Mouse (Mus musculus) forebrain, embryonic 10.5 days (tissue): ENCODE measurements around the gene Glyr1. TPM values are rescaled to one million over a fixed set of nuclear protein-coding genes. Genes with fewer than 3 reads are reported as not detected.

Experiments
- DNase-seq: peaks from one replicate; pipeline ENCODE4 v3.0.0-alpha.2; 2017; ENCODE audit warnings: low spot score; ENCODE audit errors: extremely low spot score
- H3K27ac ChIP-seq: fragments of 300-500 bp; sonication (generic); 2 replicates; pipeline ENCODE4 v1.5.1; 2016; ENCODE audit warnings: mild to moderate bottlenecking
- H3K27me3 ChIP-seq: fragments of 300-500 bp; sonication (generic); 2 replicates; pipeline ENCODE4 v1.6.1; 2016; ENCODE audit warnings: mild to moderate bottlenecking; ENCODE audit not compliant: poor library complexity, severe bottlenecking
- H3K36me3 ChIP-seq: fragments of 300-500 bp; sonication (generic); replicated peaks from 2 replicates; pipeline ENCODE4 v1.6.1; 2016; ENCODE audit warnings: mild to moderate bottlenecking, moderate library complexity
- H3K4me1 ChIP-seq: fragments of 300-500 bp; sonication (generic); 2 replicates; pipeline ENCODE4 v1.6.1; 2016
- H3K4me3 ChIP-seq: fragments of 300-500 bp; sonication (generic); 2 replicates; pipeline ENCODE4 v1.5.1; 2016; ENCODE audit warnings: mild to moderate bottlenecking, moderate library complexity
- H3K9me3 ChIP-seq: fragments of 300-500 bp; sonication (generic); 2 replicates; pipeline ENCODE4 v1.6.1; 2016; ENCODE audit warnings: mild to moderate bottlenecking, moderate library complexity
- WGBS: fragments of 180-500 bp; shearing (Covaris S2); methylation state at CpG from one replicate; pipeline ENCODE4 v1.1.7; 2016; 5-methylcytosine and 5-hydroxymethylcytosine counted together
- polyA plus RNA-seq: library from polyadenylated mRNA; unstranded; fragments of >200 nt; fragmentation: Nextera tagmentation; extraction: Ambion mirVana; gene quantifications from 2 replicates; pipeline ENCODE4 v1.2.1, GENCODE M21; 2016

The Glyr1 gene
- polyA plus RNA-seq, 1 experiment from 2014 or later: 223 TPM

DNA sequence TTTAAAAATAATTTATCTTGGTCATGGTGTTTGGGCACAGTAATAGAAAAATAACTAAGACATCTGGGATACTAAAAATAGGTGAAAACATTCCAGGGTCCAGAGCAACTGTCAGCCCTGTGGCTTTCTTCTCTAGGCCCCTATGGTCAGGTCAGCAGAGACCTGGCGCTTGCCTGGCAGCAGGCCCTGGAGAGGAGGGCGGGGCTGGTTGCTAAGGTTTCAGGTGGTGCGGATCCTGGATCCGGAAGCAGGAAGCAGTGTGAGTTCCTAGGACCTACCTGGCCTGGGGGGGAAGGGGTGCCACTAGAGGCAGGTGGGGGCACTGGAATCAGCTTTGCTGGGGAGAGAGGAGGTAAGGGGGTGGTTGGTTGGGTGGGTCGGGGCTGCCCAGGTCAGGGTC, 42.6 kb downstream of the Glyr1 start, which contains the start of gene Smim22:
Smim22 (plus strand) TSS at position 222 of the 400 bp plus-strand sequence.
- no peak within 1 kb of the TSS for H3K4me3 ChIP-seq
- DNase-seq: no peak
- H3K9me3 ChIP-seq: no peaks in the 10 kb centered on the region
- H3K27me3 ChIP-seq: no peaks in the 10 kb centered on the region
- H3K36me3 ChIP-seq: peaks cover 14% of the 10 kb centered on the region
- H3K4me1 ChIP-seq: peaks cover 13% of the 10 kb centered on the region
- 43% methylated on average over 5 of the region's 5 CpGs for WGBS
- peak within 1 kb of the TSS; percentile 53 for H3K27ac ChIP-seq

DNA sequence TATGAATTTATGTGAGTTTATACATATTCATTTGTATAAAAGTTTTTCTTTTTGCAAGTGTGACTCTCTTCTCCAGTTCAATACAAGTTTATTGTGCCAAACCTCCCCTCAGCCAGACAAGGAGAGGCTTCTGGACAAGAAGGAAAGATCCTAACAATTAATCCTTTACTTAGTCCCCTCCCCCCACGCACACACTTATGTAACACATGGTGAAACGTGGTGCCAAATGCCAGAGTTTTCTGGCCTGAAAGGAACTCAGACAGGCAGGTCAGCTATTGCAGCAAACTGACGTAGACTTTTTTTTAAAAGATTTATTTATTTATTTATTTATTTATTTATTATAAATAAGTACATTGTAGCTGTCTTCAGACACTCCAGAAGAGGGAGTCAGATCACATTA, 49.1 kb downstream of the Glyr1 start:
- no peak overlapping the region for H3K27ac ChIP-seq
- no peak overlapping the region for H3K4me3 ChIP-seq
- H3K9me3 ChIP-seq: no peaks in the 10 kb centered on the region
- no peaks in the 10 kb centered on the region for H3K27me3 ChIP-seq
- no peak for DNase-seq
- WGBS: 76% methylated on average over 3 of the region's 3 CpGs
- H3K36me3 ChIP-seq: no peaks in the 10 kb centered on the region
- no peaks in the 10 kb centered on the region for H3K4me1 ChIP-seq

DNA sequence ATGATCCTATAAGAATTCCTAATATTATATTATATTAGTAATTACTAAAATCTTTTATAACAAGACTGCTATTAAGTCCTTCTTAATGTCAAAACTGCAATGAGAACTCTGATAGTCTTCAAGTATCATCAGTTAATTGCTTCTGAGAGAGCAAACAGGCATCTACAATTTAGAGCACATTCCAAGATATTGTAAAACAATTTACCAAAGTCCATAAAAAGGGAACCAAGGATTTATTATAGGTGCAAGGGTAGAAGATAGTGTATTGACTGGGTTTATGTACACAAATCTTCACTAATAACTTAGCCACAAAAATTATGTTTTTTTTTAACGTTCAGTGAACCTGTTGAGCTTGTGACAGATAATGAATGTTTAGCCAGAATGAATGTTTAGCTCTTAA, 50.7 kb downstream of the Glyr1 start:
- H3K27me3 ChIP-seq: no peaks in the 10 kb centered on the region
- WGBS: 86% methylated on average over 1 of the region's 1 CpGs
- H3K4me1 ChIP-seq: no peaks in the 10 kb centered on the region
- no peak overlapping the region for H3K27ac ChIP-seq
- DNase-seq: no peak
- H3K36me3 ChIP-seq: no peaks in the 10 kb centered on the region
- H3K9me3 ChIP-seq: no peaks in the 10 kb centered on the region
- no peak overlapping the region for H3K4me3 ChIP-seq

DNA sequence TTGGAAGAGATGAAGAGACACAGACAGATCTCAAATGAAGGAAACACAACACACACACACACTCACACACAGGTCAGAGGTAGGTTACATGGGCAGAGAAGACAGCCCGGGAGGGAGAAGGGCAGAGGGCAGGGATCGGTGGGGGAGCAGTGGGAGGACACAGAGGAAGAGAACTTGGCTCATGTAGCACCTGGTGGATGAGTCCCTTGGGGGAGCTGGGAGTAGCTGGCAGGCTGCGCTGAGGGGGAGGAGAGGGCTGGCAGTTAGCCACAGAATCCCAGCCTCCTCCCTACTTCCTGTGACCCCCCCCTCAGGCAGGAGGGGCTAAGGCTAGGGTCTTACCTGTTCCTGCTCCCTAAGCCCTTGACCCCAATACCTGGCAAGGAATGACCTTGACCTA, 52.1 kb downstream of the Glyr1 start, which contains the start of gene Sept12:
Sept12 (minus strand) TSS at position 300 of the 400 bp plus-strand sequence.
- no peak for DNase-seq
- WGBS: 61% methylated on average over 3 of the region's 3 CpGs

DNA sequence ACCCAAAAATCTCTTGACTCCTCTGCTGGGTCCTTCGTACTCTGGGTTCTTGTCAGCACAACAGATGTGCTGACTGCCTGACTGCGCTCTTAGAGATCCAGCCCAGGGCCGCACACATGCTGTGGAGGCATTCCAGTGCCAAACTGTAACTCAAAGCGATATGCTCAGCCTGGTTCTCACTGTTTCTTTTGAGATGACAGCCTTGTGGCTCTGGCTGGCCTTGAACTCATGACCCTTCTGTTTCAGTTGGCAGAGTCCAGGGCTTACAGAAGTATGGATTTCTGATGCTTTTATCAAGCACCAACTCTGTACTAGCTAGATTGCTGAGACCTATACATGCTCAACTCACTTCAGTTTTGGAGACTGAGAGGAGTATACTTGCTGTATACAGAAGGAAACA, 56.4 kb downstream of the Glyr1 start:
- no peak for DNase-seq
- 86% methylated on average over 4 of the region's 4 CpGs for WGBS
- no peak overlapping the region for H3K27ac ChIP-seq
- H3K9me3 ChIP-seq: no peaks in the 10 kb centered on the region
- H3K36me3 ChIP-seq: no peaks in the 10 kb centered on the region
- no peaks in the 10 kb centered on the region for H3K4me1 ChIP-seq
- H3K4me3 ChIP-seq: no peak overlapping the region
- H3K27me3 ChIP-seq: no peaks in the 10 kb centered on the region

More for the DNA sequence above, 52.1 kb downstream of the Glyr1 start, which contains the start of gene Sept12:
- Histone ChIP-seq H3K9me3 (no peaks in the 10 kb centered on the region), H3K4me3 (no peak within 1 kb of the TSS), H3K4me1 (no peaks in the 10 kb centered on the region), H3K27me3 (no peaks in the 10 kb centered on the region), H3K36me3 (no peaks in the 10 kb centered on the region), H3K27ac (no peak within 1 kb of the TSS)

DNA sequence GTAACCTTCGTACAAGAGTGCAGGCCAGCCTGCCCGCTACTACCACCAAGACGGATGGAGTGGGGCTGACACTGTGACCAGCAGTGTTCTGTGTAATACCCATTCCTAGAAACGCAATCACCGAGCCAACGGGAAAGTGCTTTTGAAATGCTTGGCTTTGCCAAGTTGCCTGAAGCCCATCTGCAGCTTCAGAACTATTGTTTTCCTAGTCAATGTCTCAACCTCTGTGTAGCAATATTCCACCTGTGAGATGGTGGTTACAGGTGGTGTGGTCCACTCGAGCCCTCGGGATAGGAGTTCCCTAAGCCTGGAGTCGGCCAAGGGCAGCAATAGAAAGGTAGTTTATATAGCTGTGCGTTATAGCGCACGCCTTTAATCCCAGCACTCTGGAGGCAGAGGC, 64.9 kb downstream of the Glyr1 start:
- no peaks in the 10 kb centered on the region for H3K9me3 ChIP-seq
- WGBS: 93% methylated on average over 12 of the region's 12 CpGs
- no peak overlapping the region for H3K4me3 ChIP-seq
- H3K36me3 ChIP-seq: no peaks in the 10 kb centered on the region
- no peaks in the 10 kb centered on the region for H3K4me1 ChIP-seq
- H3K27ac ChIP-seq: no peak overlapping the region
- no peaks in the 10 kb centered on the region for H3K27me3 ChIP-seq
- DNase-seq: no peak

DNA sequence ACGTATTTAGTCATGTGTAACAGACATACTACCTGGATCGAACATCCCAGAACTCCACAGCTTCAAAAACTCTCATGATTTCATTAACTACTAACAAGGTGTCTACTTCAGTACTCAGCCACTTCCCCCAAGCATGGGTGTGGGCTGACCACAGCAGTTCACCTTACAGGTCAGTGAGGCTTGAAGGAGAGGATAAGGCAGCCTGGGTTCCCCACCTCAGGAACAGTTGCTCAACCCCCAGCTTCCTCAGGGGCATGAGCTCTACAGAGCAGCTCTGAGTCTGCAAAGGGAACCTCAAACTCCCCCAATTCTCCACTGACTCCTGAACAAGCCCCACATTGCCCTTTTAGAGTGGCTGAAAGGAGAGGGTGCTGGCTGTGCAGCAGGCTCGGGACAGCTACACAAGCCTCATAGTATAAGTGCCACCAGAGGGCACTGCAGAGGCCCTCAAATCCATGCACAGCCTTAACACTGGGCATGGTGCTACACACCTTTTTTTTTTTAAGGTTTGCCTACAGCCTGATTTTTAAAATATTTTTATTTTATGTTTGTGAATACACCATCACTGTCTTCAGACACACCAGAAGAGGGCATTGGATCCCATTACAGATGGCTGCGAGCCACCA, 69.8 kb downstream of the Glyr1 start:
- no peaks in the 10 kb centered on the region for H3K36me3 ChIP-seq
- WGBS: 77% methylated on average over 4 of the region's 4 CpGs
- no peak for DNase-seq
- H3K27ac ChIP-seq: no peak overlapping the region
- H3K9me3 ChIP-seq: no peaks in the 10 kb centered on the region
- no peaks in the 10 kb centered on the region for H3K4me1 ChIP-seq
- no peaks in the 10 kb centered on the region for H3K27me3 ChIP-seq
- H3K4me3 ChIP-seq: no peak overlapping the region

DNA sequence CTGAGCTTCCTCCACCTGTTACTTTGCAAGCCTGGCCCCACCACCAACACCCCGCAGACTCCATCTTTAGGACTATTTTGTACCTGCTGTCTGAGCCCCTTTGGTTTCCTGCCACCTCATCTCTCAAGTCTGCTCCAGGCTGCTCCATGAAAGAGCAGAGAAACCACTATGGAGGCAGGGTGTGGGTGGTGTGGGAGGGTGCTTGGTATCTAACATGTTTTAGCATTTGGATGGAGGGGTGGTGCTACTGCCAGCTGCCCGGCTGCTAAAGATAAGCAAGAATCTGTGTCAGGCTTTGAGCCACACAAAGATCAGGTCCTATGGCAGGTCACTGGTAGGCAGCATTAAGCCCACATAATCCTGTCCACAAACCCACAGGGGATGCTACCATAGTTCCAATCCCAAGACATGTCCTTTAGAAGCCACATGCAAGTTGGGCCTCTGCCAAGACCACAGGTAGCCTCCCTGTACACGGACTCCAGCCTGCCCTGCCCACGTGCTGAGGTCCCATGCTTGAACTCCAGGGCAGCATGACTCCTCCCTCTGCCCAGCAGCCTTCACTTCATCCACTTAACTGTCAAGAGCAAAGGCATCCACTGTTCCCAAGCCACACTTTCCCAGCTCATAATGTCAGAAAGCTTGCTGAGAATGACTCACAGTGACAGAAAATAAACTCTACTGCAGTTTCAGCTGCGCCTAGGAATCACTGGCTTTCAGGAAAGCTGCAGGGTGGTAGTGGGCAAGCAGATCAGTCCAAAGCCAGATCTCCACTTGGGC, 71.2 kb downstream of the Glyr1 start:
- H3K36me3 ChIP-seq: no peaks in the 10 kb centered on the region
- no peaks in the 10 kb centered on the region for H3K9me3 ChIP-seq
- H3K27me3 ChIP-seq: no peaks in the 10 kb centered on the region
- DNase-seq: no peak
- no peaks in the 10 kb centered on the region for H3K4me1 ChIP-seq
- 80% methylated on average over 5 of the region's 5 CpGs for WGBS
- no peak overlapping the region for H3K27ac ChIP-seq
- no peak overlapping the region for H3K4me3 ChIP-seq

DNA sequence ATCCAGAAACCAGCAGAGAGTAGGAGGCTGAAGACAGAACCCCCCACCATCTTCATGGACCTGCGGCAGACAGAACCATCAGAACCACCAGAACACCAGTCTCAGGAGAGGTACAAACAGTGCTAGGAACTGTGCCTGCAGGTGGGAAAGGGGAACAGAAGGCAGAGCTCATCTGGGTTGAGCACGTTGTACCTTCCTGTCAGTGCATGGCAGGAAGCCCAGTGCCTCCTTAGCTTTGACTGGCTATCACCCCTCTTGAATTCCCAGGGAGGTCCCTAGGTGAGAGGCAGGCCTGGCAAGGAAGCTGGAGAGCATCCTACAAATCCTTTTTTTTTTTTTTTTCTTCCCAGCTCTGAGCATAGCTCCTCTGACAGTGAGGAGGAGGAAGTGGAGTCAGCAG, 73.5 kb downstream of the Glyr1 start:
- no peaks in the 10 kb centered on the region for H3K9me3 ChIP-seq
- H3K4me3 ChIP-seq: no peak overlapping the region
- no peak for DNase-seq
- H3K36me3 ChIP-seq: no peaks in the 10 kb centered on the region
- H3K27ac ChIP-seq: no peak overlapping the region
- no peaks in the 10 kb centered on the region for H3K27me3 ChIP-seq
- H3K4me1 ChIP-seq: no peaks in the 10 kb centered on the region
- 75% methylated on average over 2 of the region's 2 CpGs for WGBS

DNA sequence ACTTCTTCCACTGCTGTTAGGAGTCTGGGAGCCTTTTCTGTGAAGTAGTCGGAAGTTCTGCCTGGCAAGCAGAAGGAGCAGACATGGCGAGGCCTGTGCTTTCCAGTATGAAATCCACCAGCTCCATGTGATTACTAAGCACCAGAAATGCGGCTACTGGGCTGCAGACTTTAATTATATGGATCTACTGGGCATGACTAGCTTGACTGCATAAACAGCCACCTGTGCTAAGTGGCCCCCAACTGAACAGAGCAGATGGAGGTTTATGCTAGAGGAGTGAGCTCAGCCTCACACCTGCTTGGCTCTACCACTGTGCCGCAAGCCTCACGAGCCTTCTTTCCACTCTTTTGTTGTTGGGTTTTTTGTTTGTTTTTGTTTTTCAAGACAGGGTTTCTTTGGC, 75.1 kb downstream of the Glyr1 start:
- Histone ChIP-seq H3K36me3 (no peaks in the 10 kb centered on the region), H3K27ac (no peak overlapping the region), H3K4me1 (no peaks in the 10 kb centered on the region), H3K9me3 (no peaks in the 10 kb centered on the region), H3K27me3 (no peaks in the 10 kb centered on the region), H3K4me3 (no peak overlapping the region)
- 87% methylated on average over 5 of the region's 5 CpGs for WGBS
- no peak for DNase-seq

DNA sequence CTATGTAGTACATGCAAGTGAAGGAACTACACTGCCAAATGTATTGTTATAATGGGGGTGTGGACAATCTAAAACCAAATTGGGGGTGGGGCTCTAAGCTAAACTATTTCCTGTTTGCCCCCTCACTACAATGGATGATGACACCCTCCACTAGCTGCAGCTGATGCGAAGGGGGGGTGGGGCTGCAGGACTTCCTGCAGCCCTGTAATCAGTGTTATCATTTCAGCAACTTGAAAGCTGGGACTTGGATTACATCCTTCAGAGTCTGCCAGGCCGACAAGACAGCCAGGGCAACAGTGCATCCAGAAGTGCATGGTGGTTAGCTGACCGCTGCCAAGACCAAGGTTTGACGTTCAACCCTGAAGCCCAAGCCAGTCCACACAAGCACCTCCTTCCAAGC, 78.0 kb downstream of the Glyr1 start:
- H3K27ac ChIP-seq: no peak overlapping the region
- WGBS: 79% methylated on average over 4 of the region's 4 CpGs
- DNase-seq: no peak
- H3K4me1 ChIP-seq: no peaks in the 10 kb centered on the region
- H3K4me3 ChIP-seq: no peak overlapping the region
- H3K27me3 ChIP-seq: no peaks in the 10 kb centered on the region
- no peaks in the 10 kb centered on the region for H3K36me3 ChIP-seq
- H3K9me3 ChIP-seq: no peaks in the 10 kb centered on the region

DNA sequence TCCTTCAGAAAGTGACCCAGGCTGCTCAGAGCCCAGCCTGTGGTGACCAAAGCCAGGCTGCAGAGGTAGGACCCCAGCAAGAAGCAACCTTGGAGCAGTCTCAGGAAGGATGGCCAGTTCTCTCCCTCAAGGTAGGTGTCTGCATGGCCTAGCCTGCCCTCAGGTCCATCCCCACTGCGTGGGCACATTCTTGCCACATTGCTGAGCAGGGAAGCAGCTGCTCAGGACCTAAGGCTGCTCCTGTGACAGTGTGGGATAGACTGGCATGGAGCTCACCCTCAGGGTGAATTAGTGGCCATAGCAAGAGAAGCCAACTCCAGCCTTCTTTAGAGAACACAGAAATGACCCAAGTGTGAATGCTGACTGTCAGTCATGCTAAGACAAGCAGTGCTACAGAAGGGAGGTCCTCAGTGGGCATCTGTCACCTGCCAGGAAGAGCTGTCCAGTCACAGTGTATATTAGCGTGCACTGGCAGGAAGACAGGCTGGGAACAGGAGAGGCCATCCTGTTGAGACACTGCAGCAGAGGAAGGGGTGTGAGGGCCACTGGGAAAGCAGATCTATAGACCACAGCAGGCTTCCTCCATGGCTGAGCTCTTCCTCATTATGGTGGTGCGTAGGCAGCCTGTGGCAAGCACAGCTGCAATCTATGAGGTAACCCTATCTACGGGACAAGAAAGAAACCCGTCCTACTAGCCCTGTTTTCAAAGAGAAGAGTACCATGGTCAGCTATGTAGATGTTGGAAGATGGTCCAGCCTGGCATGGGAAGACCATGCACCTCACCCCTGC, 80.4 kb downstream of the Glyr1 start:
- Histone ChIP-seq H3K9me3 (no peaks in the 10 kb centered on the region), H3K27ac (no peak overlapping the region), H3K4me3 (no peak overlapping the region), H3K4me1 (peaks cover 9% of the 10 kb centered on the region), H3K36me3 (no peaks in the 10 kb centered on the region), H3K27me3 (no peaks in the 10 kb centered on the region)
- WGBS: 91% methylated on average over 5 of the region's 5 CpGs
- DNase-seq: no peak

DNA sequence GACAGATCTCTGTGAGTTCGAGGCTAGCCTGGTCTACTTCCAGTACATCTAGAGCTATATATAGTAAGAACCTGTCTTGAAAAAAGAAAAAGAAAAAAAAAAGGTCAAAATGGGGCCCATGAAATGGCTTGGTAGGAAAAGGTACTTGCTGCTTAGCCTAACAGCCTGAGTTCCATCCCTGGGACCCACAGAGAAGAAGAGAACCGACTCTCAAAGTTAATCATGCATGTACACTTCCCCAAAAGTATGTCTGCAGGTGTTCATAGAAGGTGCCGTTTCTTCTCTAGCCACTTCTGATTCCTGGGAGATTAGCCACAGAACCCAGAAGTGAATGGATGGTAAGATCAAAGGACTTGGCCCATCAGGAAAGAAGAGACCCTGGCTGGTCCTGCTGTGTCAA, 81.2 kb downstream of the Glyr1 start:
- H3K27me3 ChIP-seq: no peaks in the 10 kb centered on the region
- DNase-seq: no peak
- H3K4me1 ChIP-seq: peaks cover 14% of the 10 kb centered on the region
- WGBS: 89% methylated on average over 3 of the region's 3 CpGs
- H3K27ac ChIP-seq: no peak overlapping the region
- H3K4me3 ChIP-seq: no peak overlapping the region
- H3K36me3 ChIP-seq: no peaks in the 10 kb centered on the region
- no peaks in the 10 kb centered on the region for H3K9me3 ChIP-seq
